Mouse (Mus musculus) frontal cortex, adult 2 months (tissue): ENCODE measurements around the gene Bmp2k. TPM values are rescaled to one million over a fixed set of nuclear protein-coding genes. Genes with fewer than 3 reads are reported as not detected.

Source experiments
- DNase-seq, 2 experiments: peaks; one replicate each; pipeline ENCODE4 v3.0.0; 2022; ENCODE audit warnings: low spot score in 1 of 2; ENCODE audit errors: extremely low spot score in 1 of 2
- polyA plus RNA-seq: library from polyadenylated mRNA; depleted of rRNA; stranded (reverse); fragments of >200 nt; gene quantifications from 2 replicates; pipeline ENCODE4 v1.2.3, GENCODE M21; 2012

The Bmp2k gene
- polyA plus RNA-seq, 1 experiment, result 7.6 TPM

DNA sequence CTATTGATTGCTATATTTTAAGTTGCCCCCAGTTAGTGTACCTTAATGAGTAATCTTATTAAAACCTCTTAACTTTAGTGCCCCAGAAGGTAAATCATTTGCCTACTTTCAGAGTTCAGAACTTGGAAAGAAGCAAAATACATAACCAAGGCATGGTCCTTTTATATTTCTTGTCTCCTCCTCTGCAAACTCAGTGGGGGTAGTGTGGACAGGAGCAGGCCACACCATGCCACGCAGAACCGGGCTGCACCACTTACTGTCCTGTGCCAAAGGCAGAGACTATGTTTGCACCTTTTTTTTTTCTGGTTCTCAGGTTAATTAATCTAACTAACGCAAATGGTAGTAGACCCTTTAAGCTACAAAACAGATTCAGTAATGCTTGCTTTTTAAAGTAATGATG, 91.9 kb downstream of the Bmp2k start:
- no peak for DNase-seq

DNA sequence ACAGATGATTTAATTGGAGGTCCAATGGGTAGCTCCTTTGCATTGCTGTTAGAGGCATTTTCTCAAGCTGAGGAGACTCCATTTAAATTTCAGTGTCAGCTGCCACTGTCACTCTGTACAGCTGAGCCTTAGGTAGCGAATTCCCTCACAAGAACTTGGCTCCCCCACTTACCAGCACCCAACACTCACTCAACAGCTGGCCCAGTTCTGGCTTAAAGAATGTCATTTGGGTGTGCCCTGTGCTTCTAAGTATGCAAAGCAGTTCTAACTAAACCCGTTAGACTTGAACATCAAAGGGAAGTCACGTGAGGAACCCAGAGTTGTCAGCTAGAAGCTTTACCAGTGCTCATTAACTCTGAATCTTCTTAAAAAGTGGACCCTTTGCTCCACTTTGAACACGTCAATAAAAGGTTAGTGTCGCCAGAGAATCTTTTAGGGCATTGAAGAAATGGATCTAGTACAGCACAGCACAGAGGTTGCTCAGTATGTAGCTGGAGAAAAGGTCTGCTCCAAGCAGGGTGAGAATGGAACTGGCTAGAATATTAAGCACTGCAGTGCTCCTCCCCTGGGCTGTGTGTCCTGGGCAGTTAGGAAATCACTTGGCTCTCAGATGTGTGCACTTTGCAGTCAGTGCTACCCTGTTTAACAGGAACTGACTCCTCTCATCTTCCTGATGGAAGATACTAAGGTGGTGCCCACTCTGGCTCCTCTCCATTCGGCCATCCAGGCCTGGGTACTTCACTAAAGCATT, 92.7 kb downstream of the Bmp2k start:
- DNase-seq, result no peak

DNA sequence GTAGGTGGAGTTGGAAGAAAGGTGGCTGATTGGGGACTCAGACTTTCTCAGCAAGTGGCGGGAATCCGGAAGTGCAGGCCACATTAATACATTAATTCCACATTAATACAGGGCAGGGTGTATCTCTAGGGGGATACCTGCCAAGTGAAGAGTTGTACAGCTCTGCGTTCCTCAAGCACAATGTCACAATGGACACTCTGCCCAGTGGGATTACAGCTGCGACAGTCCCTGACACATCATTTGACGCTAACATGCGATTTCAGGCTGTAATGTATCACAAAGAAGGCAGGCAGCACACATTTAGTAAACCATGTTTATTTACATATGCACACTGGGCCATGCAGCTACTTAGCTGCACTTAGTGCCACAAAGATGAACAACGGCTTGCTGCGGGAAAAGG, 95.5 kb downstream of the Bmp2k start:
- no peak for DNase-seq

DNA sequence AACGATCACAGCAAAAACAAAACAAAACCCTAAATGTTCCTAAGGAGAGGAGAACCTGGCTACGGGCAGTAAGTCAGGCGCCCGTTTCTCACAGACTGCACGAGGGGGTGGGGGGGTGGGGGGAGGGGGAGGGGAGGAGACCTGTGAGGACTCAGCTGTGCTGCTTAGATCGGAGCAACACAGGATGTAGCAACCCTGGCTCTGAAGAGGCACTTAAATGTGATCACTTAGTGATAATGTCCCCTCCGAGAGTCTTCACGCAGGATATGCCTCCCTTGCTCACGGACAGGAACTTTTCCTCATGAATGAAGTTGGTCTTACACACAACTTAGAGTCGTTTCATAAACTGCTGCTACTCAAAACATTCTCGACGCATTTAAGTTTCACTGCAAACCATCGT, 97.8 kb downstream of the Bmp2k start:
- DNase-seq, result no peak

DNA sequence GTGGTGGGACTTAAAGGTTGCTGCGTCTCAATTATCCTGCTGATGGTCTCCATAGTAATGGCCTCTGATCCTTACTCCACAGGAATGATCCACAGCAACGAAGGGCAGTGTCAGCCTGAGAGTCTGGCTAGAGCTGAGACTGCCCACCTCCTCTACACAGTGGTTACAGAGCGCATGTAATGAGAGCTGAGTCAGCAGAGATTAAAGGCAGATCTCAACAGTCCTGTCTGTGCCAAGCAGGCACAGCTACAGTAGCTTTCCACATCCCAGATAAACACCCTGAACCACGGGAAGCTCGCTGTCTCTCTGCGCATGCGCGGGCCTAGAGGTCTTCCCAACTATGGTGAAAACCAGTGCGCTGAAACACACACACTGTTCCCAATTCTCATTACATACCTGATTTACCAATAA, 100.1 kb downstream of the Bmp2k start:
- no peak for DNase-seq

DNA sequence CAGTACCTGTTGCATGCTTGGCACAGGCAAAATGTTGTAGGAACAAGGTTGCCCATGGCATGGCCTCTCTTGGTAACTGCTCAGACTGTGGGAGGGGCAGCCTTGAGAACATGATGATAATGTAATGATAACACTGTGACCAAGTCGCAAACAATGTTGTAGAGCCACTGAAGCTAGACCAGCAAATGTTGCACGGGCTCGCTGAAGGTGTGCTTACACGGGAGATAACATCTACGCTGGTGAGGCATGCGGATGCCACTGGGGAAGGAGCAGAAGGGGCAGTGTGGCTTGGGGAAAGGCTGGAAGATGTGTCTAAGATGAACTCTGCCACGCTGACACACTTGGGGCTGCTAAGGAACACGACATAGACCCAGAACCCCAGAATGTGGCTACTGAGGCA, 102.5 kb downstream of the Bmp2k start:
- DNase-seq, result no peak

DNA sequence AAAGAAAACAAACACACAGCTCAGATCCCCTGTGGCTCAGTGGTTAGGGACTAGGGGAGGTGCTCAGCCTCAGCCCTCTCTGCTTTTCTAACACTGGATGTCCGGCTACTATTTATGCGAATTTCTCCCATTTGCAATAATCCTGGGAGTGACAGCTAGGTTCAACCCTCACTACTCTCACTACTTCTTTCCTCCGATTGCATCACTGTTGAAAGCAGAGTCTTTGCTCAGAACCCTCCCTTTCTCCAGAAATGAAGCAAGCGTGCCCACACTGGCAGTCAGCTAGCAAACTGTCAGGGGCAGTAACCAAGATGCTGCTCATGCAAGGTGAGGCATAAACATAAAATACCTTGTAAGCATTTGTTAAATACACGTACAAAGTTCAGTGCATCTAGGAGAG, 110.8 kb downstream of the Bmp2k start:
- DNase-seq, result no peak

DNA sequence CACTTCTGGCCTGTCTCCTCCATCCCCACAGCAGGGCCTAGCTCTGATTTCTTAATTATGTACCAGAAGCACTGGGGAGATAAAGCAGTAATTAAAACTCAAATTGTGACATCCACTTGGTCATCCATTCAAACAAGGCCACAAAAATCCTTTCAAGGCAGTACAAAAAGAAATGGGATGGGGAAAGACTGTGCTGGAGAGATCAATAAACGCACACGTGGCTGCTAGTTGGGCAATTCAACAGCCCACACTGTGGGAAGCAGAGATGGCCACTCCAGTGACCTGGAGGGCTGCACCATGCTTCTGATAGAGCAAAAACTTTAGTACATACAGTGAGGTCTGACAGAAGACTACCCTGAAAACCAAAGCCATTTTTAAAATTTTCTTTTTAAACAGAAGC, 112.6 kb downstream of the Bmp2k start:
- DNase-seq, result no peak

DNA sequence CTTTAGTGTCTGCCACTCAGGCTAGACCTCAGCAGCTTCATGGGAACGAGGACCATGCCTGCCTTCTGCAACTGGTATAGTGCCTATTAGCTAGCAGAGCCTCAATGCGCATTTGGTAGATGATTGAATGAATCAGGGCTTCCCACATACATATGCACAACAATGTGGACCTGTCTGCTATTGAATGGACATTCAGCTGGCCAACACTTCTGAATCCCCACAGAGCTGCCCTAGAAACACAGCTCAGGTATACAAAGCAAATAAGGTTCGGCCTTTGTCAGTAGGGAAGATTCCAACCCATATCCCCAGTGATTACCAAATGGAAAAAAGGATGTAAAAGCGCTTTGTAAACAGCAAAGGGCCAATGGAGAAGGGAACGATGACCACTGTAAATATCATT, 113.2 kb downstream of the Bmp2k start:
- peak in 1 of 2 experiments; percentile 31 for DNase-seq

DNA sequence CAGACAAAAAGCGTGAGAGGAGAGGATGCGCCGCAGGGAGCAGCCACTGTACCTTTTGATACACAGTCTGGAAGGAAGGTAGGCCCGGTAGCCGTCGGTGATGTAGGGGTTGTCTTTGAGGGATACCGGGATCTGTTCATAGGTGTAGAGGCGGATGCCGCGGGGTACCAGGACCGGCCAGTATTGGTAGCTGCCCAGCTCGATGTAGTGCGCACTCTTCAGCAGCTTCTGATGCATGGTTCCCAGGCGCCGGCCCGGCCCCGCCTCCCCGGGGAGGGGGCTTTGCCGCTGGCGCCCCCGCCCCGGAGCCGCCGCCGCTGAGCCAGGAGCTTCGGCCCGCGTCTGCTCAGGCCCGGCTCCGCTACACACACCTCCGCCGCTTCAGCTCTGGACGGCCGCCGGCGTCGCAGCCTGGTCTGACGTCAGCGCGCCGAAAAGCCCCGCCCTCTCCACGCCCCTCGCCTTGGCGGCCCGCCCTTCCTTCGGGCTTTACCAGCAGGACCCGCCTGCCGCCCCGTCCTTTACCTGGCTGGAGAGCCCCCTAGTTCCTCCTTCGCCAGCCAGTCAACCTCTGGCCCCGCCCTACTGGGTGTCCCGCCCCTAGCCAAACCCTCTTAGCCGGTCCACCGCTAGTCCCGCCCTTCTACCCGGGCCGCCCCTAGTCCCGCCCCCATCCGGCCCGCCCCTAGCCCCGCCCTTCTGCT, 113.9 kb downstream of the Bmp2k start, which contains the start of gene Paqr3:
TSS of gene Paqr3 (minus strand) at position 390 of the 704 bp plus-strand sequence.
- DNase-seq, result peak; percentile 93 to 98

DNA sequence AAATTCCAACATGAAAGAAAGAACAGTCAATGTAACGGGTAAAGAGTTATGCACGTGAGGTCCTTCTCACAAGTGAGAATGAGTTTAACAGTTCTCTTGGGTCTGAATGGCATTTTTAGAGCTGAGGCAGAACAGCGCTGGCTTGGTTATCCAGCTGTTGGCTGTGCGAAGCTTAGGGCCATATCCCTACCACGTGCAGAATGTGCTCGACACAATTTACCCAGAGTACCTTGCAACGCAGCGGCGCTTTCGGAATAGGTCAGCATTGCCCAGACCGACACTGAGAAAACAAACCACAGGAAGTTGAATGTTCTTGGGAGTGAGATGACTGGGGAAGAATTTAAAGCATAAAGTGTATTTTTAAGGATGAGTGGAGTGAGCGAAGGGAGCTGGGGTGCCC, 127.5 kb downstream of the Bmp2k start:
- DNase-seq, result no peak

DNA sequence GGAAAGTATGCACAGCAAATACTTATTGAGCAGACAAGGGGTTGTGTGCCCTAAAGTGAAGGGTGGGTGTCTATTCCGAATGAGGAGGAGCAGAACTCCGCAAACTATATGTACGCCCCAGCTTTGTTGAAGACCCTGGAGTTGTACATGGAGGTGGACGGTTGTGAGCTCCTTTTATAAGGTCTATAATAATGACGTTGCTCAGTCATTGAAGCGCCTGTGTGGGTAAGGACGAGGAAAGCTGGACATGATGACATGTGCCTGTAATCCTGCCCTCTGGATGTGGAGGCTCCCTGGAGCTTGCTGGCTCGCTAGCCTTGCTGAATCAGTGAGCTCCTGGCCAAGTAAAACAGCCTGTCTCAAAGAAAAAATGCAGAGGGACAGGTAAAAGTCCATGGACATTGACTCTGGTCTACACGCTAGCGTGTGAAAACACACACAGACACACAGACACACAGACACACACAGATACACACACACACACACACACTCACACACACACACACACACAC, 128.0 kb downstream of the Bmp2k start:
- no peak for DNase-seq

DNA sequence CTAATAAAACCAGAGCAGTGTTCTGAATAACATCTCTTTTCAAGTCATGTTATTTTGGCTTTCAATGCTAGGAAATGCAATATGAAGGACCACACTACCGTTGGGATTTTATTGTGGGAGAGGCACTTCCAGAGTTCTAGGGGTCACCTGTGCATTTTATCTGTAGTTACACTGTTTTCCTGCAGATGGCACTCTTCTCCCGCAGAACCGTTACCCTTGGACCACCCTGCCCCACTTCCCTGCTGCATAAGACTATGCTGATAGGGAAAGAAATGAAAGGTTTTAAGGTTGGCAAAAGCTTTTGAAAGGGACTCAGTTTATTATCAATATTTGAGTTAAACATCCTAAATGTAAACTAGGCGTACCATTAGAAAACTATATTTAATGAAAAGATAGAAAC, 128.5 kb downstream of the Bmp2k start:
- DNase-seq, result peak in 1 of 2 experiments; percentile 73

DNA sequence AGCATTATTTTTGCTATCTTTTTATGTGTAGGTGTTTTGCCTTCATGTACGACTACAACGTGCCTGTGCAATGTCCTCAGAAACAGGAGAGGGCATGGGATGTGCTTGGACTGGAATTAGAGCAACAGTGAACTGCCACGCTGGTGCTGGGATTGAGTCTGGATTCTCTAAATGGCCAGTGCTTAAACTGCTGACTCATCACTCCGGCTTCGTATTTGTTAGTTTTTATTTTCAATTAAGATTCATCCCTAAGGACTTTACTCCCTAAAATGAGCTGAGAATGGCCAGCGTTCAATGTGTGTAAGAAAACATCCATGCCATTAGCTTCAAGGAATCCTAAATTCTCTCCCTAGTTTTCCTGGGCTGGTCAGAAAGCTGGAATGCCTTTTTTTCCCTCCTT, 129.8 kb downstream of the Bmp2k start:
- no peak for DNase-seq

DNA sequence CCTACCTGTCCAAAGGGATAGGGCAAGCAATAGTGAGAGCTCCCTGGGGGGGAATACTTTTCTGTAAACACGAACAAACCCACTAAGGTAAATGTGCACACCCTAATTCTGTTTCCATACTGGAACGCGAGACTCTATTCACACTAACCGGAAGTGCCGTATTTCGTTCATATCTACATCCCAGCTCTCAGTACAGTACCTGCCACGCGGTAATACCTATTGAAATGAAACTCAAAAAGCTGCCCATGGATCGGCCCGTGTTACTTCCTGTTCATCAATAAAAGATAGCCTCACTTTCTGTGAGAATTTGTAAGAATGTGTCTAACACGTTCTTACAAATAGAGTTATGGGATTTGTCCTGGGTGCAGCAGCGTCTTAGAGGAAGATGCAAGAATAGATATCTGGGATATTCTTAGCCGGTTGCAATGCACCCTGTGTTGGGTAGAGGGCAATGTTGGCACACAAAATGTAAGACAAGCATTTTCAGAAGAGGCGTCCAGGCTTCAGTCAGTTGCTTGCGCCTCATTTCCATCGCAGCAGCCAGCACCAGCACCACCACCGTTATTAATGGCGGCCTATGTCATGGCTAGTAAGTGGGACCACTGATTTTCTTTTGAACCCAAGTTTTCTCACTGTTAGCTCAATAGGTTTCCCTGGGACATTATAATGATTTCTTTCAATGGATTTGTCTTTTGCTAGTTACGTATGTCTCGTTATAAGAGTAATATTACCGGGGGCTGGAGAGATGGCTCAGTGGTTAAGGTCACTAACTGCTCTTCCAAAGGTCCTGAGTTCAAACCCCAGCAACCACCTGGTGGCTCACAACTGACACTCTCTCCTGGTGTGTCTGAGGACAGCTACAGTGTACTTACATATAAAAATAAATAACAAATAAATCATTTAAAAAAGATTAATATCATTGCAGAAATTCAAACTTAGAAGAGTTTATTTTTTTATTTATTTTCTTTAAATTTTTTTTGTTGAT, 131.0 kb downstream of the Bmp2k start:
- DNase-seq, result peak; percentile 36 to 91

DNA sequence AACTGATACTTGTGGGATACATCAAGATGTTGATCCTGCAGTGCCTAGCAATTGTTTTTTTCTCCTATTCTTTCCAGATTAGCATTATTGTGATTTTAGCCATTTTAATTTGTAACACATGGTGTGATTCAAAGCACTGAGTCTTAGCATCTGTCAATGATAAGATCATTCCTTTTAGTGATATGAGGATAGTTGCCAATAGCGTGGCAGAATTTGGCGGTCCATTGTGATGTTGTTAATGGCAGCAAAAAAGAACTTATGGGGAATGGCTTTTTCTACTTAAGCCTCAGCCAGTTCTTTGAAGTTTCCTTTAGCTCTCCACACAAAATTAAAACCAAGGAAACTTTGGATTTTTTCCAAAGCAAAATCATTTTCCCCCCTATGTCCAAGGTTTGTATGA, 132.1 kb downstream of the Bmp2k start:
- no peak for DNase-seq

DNA sequence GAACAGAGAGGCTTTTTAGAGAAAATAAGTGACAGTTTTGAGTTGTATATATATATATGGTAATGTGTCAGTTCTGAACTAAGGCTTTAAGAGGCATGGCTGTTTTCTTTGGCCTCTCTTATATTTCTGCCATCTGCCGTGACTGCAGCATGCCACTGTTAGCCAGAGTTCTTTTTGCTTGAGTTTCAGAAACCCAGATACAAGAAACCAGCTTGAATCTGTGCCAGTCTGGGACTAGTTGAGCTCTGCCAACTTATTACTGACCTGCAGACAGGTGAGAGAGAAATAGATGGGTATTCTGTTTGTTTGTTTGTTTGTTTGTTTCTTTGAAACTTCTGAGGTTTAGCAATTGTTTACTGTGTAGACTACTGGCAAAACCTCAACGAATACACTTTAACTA, 137.8 kb downstream of the Bmp2k start:
- DNase-seq, result no peak
